Mouse (Mus musculus) lung, embryonic 14.5 days (tissue): ENCODE data around the gene Ncoa1. TPM values are rescaled to one million over a fixed set of nuclear protein-coding genes. Genes with fewer than 3 reads are reported as not detected.
"Not testable (repeated sequence)": the region's sequence is repeated elsewhere in the genome, so short reads cannot be mapped to it uniquely, and the experiment has no call there.

Source experiments
- ATAC-seq: fragments of 200-750 bp; cut with Nextera tagmentation; 2 replicates; pipeline ENCODE4 v1.8.0; 2017; ENCODE audit warnings: mild to moderate bottlenecking, moderate TSS enrichment, moderate library complexity; ENCODE audit not compliant: insufficient read depth
- DNase-seq: peaks from one replicate; pipeline ENCODE4 v3.0.0-alpha.2; 2015
- H3K27ac ChIP-seq: fragments of 300-500 bp; sonication (generic); 2 replicates; pipeline ENCODE4 v1.5.1; 2014; ENCODE audit warnings: low read depth, mild to moderate bottlenecking, moderate library complexity
- H3K27me3 ChIP-seq: fragments of 300-500 bp; sonication (generic); 2 replicates; pipeline ENCODE4 v1.6.1; 2014; ENCODE audit warnings: low read length, control low read depth; ENCODE audit not compliant: insufficient read depth
- H3K36me3 ChIP-seq: fragments of 300-500 bp; sonication (generic); 2 replicates; pipeline ENCODE4 v1.6.1; 2014; ENCODE audit warnings: control low read depth; ENCODE audit not compliant: insufficient read depth
- H3K4me1 ChIP-seq: fragments of 300-500 bp; sonication (generic); 2 replicates; pipeline ENCODE4 v1.6.1; 2014; ENCODE audit warnings: antibody characterized with exemption, control low read depth; ENCODE audit not compliant: insufficient read depth
- H3K4me2 ChIP-seq: fragments of 300-500 bp; sonication (generic); 2 replicates; pipeline ENCODE4 v1.6.1; 2014; ENCODE audit warnings: mild to moderate bottlenecking
- H3K4me3 ChIP-seq: fragments of 300-500 bp; sonication (generic); 2 replicates; pipeline ENCODE4 v1.5.1; 2014; ENCODE audit warnings: low read depth, low read length
- H3K9ac ChIP-seq: fragments of 300-500 bp; sonication (generic); 2 replicates; pipeline ENCODE4 v1.6.1; 2014
- H3K9me3 ChIP-seq: fragments of 300-500 bp; sonication (generic); 2 replicates; pipeline ENCODE4 v1.6.1; 2016; ENCODE audit warnings: low read depth, low read length, control low read depth
- CTCF ChIP-seq: IDR thresholded peaks from 2 replicates; pipeline ENCODE4 v1.5.1; 2016; ENCODE audit warnings: antibody characterized with exemption, low read depth
- WGBS: fragments of 180-500 bp; shearing (Covaris S2); extraction: QIAGEN DNeasy Blood & Tissue Kit; methylation state at CpG from one replicate; pipeline ENCODE4 v1.1.7; 2014; 5-methylcytosine and 5-hydroxymethylcytosine counted together
- polyA plus RNA-seq: library from polyadenylated mRNA; unstranded; fragments of >200 nt; fragmentation: Nextera tagmentation; extraction: Ambion mirVana; gene quantifications from 2 replicates; pipeline ENCODE4 v1.2.1, GENCODE M21; 2014

Ncoa1 gene
- polyA plus RNA-seq, 1 experiment from 2014 or later: 13.1 TPM

- no peaks in the 10 kb centered on the region for H3K9me3 ChIP-seq
- 0 out of 2 replicates have a peak, but pooled peaks cover 5% of the 10 kb centered on the region for H3K36me3 ChIP-seq
- H3K27ac ChIP-seq: no peak overlapping the region
- no peaks in the 10 kb centered on the region for H3K4me1 ChIP-seq
- WGBS: 75% methylated on average over 10 of the region's 10 CpGs
- H3K27me3 ChIP-seq: no peaks in the 10 kb centered on the region
- H3K9ac ChIP-seq: no peak overlapping the region
- H3K4me3 ChIP-seq: no peak overlapping the region
- DNase-seq: no peak
- H3K4me2 ChIP-seq: no peak overlapping the region
- TF ChIP-seq CTCF: no peak
- ATAC-seq: no peak
Observed at GRCm38 (mm10) chr12:4245742-4246141, 231.2 kb downstream of the Ncoa1 start.

GRCm38 (mm10) chr12:4243805-4244204 lies 233.2 kb downstream of the Ncoa1 start:
- peak; percentile 52; the same call in 1 of the 2 replicates for ATAC-seq

GRCm38 (mm10) chr12:4240281-4240680 lies 236.7 kb downstream of the Ncoa1 start:
- H3K27ac ChIP-seq: not testable (repeated sequence)
- WGBS: 67% methylated on average over 8 of the region's 8 CpGs

More at GRCm38 (mm10) chr12:4243805-4244204, 233.2 kb downstream of the Ncoa1 start:
- H3K36me3 ChIP-seq: 0 out of 2 replicates have a peak, but pooled peaks cover 5% of the 10 kb centered on the region
- H3K4me2 ChIP-seq: no peak overlapping the region
- H3K9ac ChIP-seq: no peak overlapping the region
- no peak overlapping the region; the same call in 1 of the 2 replicates for H3K27ac ChIP-seq
- peak; percentile 58 for DNase-seq
- no peaks in the 10 kb centered on the region for H3K9me3 ChIP-seq
- no peak overlapping the region for H3K4me3 ChIP-seq
- H3K4me1 ChIP-seq: no peaks in the 10 kb centered on the region
- WGBS: 28% methylated on average over 2 of the region's 2 CpGs
- no peak for TF ChIP-seq CTCF
- no peaks in the 10 kb centered on the region for H3K27me3 ChIP-seq

GRCm38 (mm10) chr12:4237481-4237880 lies 239.5 kb downstream of the Ncoa1 start:
- H3K9me3 ChIP-seq: no peaks in the 10 kb centered on the region
- no peak overlapping the region for H3K4me3 ChIP-seq
- 0 out of 2 replicates have a peak, but pooled peaks cover 3% of the 10 kb centered on the region for H3K36me3 ChIP-seq
- 92% methylated on average over 15 of the region's 15 CpGs for WGBS
- H3K27me3 ChIP-seq: no peaks in the 10 kb centered on the region
- DNase-seq: no peak
- no peak for ATAC-seq
- H3K9ac ChIP-seq: no peak overlapping the region
- no peak overlapping the region for H3K27ac ChIP-seq
- H3K4me1 ChIP-seq: peaks cover 6% of the 10 kb centered on the region; the same call in 1 of the 2 replicates
- TF ChIP-seq CTCF: no peak
- H3K4me2 ChIP-seq: no peak overlapping the region

More at GRCm38 (mm10) chr12:4240281-4240680, 236.7 kb downstream of the Ncoa1 start:
- H3K36me3 ChIP-seq, H3K4me1 ChIP-seq, ATAC-seq, DNase-seq, H3K9ac ChIP-seq, H3K27me3 ChIP-seq, H3K4me2 ChIP-seq, H3K4me3 ChIP-seq, H3K9me3 ChIP-seq: not testable (repeated sequence)

- Histone ChIP-seq H3K4me2 (peak within 1 kb of the TSS; percentile 71), H3K27ac (peak within 1 kb of the TSS; percentile 91), H3K9me3 (no peaks in the 10 kb centered on the region), H3K9ac (peak within 1 kb of the TSS; percentile 65), H3K36me3 (peaks cover 22% of the 10 kb centered on the region), H3K27me3 (no peaks in the 10 kb centered on the region), H3K4me3 (peak within 1 kb of the TSS; percentile 50), H3K4me1 (peaks cover 7% of the 10 kb centered on the region; the same call in 1 of the 2 replicates)
- no peak for TF ChIP-seq CTCF
- ATAC-seq: peak; percentile 99
- peak; percentile 98 for DNase-seq
- under 1% methylated on average over 50 of the region's 50 CpGs for WGBS
Observed at GRCm38 (mm10) chr12:4233572-4234508, 243.1 kb downstream of the Ncoa1 start, which contains the start of the genes Ptrhd1 and Cenpo. Gene Ptrhd1, plus strand, starts transcription at chr12:4234027. Gene Cenpo, minus strand, starts transcription at chr12:4234294.

GRCm38 (mm10) chr12:4232777-4233176 lies 244.2 kb downstream of the Ncoa1 start:
- ATAC-seq: no peak
- no peak overlapping the region for H3K27ac ChIP-seq
- H3K27me3 ChIP-seq: no peaks in the 10 kb centered on the region
- peak overlapping the region; percentile 50 for H3K4me3 ChIP-seq
- TF ChIP-seq CTCF: no peak
- H3K9me3 ChIP-seq: no peaks in the 10 kb centered on the region
- WGBS: 32% methylated on average over 4 of the region's 4 CpGs
- peak overlapping the region; percentile 71 for H3K4me2 ChIP-seq
- H3K9ac ChIP-seq: peak overlapping the region; percentile 65
- peaks cover 7% of the 10 kb centered on the region; the same call in 1 of the 2 replicates for H3K4me1 ChIP-seq
- DNase-seq: peak; percentile 16
- peaks cover 27% of the 10 kb centered on the region for H3K36me3 ChIP-seq

- Histone ChIP-seq H3K9ac (no peak overlapping the region), H3K4me3 (no peak overlapping the region), H3K36me3 (peaks cover 44% of the 10 kb centered on the region), H3K9me3 (no peaks in the 10 kb centered on the region), H3K4me2 (no peak overlapping the region), H3K4me1 (peaks cover 7% of the 10 kb centered on the region; the same call in 1 of the 2 replicates), H3K27ac (no peak overlapping the region), H3K27me3 (no peaks in the 10 kb centered on the region)
- no peak for DNase-seq
- 87% methylated on average over 7 of the region's 7 CpGs for WGBS
- ATAC-seq: no peak
- TF ChIP-seq CTCF: no peak
Observed at GRCm38 (mm10) chr12:4230156-4230555, 246.8 kb downstream of the Ncoa1 start.
